Mouse (Mus musculus) mesoderm, embryonic 11.5 days (tissue): ENCODE measurements at regions not wholly inside any gene's neighbourhood (a gene's known extent, or its start where the extent isn't known, plus 50 kb on each side); places are given as distances from the start of the nearest gene placed in this dataset.

Experiments
- DNase-seq: peaks from one replicate; pipeline ENCODE4 v3.0.0-alpha.2; 2012; ENCODE audit warnings: low read depth, low spot score

- peak; percentile 43 for DNase-seq
These were observed 590.6 kb upstream of the Diaph2 start for GRCm38 (mm10) chrX:129158794-129159411.
